Mouse (Mus musculus) embryo, embryonic 9.5 days (tissue): ENCODE results near the gene Zfp704.

Source experiments
- DNase-seq: peaks from one replicate; pipeline ENCODE4 v3.0.0-alpha.2; 2017; ENCODE audit errors: extremely low spot score

Gene Zfp704

GRCm38 (mm10) chr3:9516119-9516855, 93.6 kb downstream of the Zfp704 start:
- DNase-seq = no peak

GRCm38 (mm10) chr3:9515527-9515926, 94.4 kb downstream of the Zfp704 start:
- DNase-seq = no peak

- no peak for DNase-seq
These were observed 96.2 kb downstream of the Zfp704 start for GRCm38 (mm10) chr3:9513703-9514110.

GRCm38 (mm10) chr3:9512199-9512598, 97.7 kb downstream of the Zfp704 start:
- DNase-seq = no peak

GRCm38 (mm10) chr3:9505692-9506211, 104.1 kb downstream of the Zfp704 start:
- DNase-seq = no peak

GRCm38 (mm10) chr3:9504371-9504770, 105.5 kb downstream of the Zfp704 start:
- DNase-seq = no peak

- peak; percentile 64 for DNase-seq
These were observed 109.2 kb downstream of the Zfp704 start for GRCm38 (mm10) chr3:9500725-9501124.

GRCm38 (mm10) chr3:9499994-9500553, 109.8 kb downstream of the Zfp704 start:
- no peak for DNase-seq

GRCm38 (mm10) chr3:9499489-9499888, 110.4 kb downstream of the Zfp704 start:
- no peak for DNase-seq

- no peak for DNase-seq
These were observed 112.6 kb downstream of the Zfp704 start for GRCm38 (mm10) chr3:9497260-9497659.

- no peak for DNase-seq
These were observed 118.1 kb downstream of the Zfp704 start for GRCm38 (mm10) chr3:9491766-9492283.

GRCm38 (mm10) chr3:9487644-9488043, 122.2 kb downstream of the Zfp704 start:
- no peak for DNase-seq

GRCm38 (mm10) chr3:9485506-9485905, 124.4 kb downstream of the Zfp704 start:
- DNase-seq = no peak

- DNase-seq = no peak
These were observed 127.9 kb downstream of the Zfp704 start for GRCm38 (mm10) chr3:9481956-9482355.

GRCm38 (mm10) chr3:9481358-9481757, 128.5 kb downstream of the Zfp704 start:
- no peak for DNase-seq

GRCm38 (mm10) chr3:9480936-9481335, 128.9 kb downstream of the Zfp704 start:
- DNase-seq = no peak

GRCm38 (mm10) chr3:9477386-9477785, 132.5 kb downstream of the Zfp704 start:
- no peak for DNase-seq

- DNase-seq = no peak
These were observed 133.5 kb downstream of the Zfp704 start for GRCm38 (mm10) chr3:9476336-9476735.

GRCm38 (mm10) chr3:9475501-9475900, 134.4 kb downstream of the Zfp704 start:
- no peak for DNase-seq

GRCm38 (mm10) chr3:9474331-9474730, 135.6 kb downstream of the Zfp704 start:
- no peak for DNase-seq

GRCm38 (mm10) chr3:9466287-9466686, 143.6 kb downstream of the Zfp704 start:
- DNase-seq = peak; percentile 47

- no peak for DNase-seq
These were observed 144.2 kb downstream of the Zfp704 start for GRCm38 (mm10) chr3:9465731-9466130.

- DNase-seq = no peak
These were observed 148.2 kb downstream of the Zfp704 start for GRCm38 (mm10) chr3:9461660-9462059.
